Mouse (Mus musculus) neural tube, embryonic 10.5 days (tissue): ENCODE data around the gene Galntl5.
"Not testable (repeated sequence)": the region's sequence is repeated elsewhere in the genome, so short reads cannot be mapped to it uniquely, and the experiment has no call there.

Source experiments
- DNase-seq: peaks from one replicate; pipeline ENCODE4 v3.0.0-alpha.2; 2017; ENCODE audit warnings: low spot score; ENCODE audit errors: extremely low spot score

Galntl5 gene

DNA sequence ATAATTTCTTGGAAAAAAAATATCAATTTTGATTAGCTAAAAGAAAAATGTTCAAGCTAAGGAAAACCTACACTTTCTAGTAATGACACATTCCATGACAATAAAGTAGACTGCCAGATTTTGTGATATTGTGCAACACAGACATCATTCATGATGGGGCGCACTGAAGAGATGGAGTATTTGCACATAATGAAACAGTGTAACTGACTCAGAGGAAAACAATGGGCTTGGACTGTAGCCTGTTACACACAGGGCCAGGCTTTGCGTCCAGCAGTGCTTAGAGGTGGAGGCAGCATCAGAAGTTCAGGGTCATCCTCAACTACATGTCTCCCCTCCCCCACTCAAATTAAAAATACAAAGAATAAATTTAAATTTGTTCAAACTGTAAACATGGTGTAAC lies 9.3 kb downstream of the Galntl5 start:
- DNase-seq, result no peak

DNA sequence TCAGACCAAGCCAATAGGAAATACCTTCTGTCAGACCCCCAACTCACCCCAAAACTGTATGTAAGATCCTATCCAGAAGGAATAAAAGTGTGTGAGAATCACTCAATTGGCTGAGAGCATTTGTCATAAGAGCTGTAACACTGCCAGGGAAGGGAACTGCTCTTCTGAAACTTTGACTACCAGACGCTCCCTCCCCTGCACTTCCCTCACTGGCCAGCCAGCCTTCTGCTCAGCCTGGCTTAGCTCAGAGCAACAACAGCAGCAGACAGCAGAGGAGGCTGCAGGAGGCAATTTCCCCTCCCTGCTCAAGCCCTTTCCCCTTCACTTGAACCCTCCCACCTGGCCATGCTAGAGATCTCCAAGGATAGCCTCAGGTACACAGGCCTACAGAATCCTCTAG lies 30.6 kb downstream of the Galntl5 start:
- no peak for DNase-seq

DNA sequence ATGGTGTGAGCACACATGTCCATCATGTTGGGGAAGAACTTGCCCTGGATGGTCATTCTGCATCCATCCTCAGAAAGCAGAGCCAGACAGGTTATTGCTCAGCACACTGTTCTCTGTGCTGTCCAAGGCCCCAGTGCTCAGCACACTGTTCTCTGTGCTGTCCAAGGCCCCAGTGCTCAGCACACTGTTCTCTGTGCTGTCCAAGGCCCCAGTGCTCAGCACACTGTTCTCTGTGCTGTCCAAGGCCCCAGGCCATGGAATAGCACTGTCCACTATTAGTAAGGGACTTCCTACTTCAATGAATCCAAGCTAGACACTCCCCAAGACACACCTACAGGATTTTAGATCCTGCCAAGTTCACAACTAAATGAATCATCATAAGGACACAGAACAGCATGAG lies 32.0 kb downstream of the Galntl5 start:
- DNase-seq, result not testable (repeated sequence)

DNA sequence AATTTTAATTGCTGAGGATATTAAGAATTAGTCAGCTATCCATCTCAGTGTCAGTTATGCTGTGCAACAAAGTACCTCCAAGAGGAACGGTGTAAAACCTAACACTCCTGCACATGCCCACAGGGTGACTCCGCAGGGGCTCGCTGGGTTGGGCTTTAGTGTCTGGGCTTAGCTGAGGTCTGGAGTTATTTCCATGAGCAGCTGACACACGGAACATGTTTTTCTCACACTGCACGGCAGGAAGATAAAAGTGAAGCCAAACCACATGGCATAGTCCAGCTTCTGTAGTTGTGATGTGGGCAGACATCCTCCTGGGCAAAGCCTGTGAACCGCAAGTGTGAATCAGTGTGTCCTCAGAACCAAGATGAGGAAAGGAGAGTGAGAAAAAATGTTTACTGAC lies 33.7 kb downstream of the Galntl5 start:
- no peak for DNase-seq

DNA sequence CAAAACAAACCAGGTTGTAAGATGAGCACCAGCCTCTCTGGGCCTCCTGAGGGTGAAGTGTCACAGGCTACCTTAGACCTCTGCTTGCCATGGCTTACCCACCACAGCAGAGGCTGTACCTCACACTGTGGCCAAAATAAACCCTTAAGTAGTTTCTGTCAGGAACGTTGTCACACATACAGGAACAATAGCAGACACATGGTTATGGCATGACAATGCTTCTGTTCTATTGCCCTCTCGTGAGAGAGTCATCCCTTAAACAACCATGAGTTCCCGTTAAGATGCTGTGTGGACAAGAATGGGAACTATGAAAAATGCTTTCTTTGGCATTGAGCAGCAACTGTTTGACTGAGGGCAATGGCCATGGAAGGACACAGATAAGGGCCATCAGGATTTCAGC lies 40.3 kb downstream of the Galntl5 start, which contains the start of gene Galnt11:
Galnt11 (plus strand) TSS at position 301 of the 400 bp plus-strand sequence.
- DNase-seq, result no peak

DNA sequence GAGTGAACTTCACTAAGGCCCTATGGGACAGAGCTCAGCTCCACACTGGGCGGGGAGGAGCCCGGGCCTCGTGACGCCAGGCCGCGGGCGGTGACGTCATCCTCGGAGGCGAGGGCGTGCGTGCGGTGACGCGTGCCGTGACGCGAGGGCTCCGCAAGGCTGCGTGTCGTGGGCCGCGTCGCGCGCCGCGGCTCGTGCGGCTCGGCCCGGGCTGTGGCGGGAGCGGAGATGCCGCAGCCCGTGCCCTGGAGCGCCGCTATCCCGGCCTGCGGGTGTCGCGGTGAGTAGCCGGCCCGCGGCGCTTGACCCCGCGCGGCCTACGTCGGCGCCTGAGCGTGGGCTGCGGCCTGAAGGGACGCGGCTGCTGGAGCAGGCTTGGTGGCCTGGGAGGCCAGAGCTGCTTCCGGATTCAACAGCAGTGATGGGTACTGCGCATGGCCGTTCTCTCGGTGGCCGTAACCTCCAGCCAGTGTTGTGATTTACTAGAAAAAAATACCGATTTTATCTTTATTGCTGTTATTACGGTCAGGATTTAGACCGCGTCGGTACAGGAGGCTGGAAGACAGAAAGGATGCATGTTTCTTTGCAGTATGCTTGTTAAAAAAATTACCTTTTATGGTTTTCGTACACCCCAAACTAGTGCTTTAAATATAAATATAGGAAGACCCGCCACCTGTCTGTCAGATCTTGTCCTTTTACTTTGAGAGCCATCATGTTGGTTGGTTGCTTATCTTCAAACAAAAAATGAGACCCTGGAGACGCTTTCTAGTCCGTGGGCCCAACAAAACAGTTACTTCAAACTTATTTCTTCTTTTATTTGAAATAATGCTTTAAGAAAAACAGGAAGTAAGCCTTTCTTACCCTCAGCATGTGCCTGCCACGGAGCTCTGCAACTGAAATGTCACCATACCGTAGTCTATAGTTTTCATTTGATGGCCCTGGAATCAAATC lies 41.8 kb downstream of the Galntl5 start, which contains the start of gene E130116L18Rik:
E130116L18Rik (minus strand) TSS at position 402 of the 951 bp plus-strand sequence.
- DNase-seq, result peak; percentile 91

DNA sequence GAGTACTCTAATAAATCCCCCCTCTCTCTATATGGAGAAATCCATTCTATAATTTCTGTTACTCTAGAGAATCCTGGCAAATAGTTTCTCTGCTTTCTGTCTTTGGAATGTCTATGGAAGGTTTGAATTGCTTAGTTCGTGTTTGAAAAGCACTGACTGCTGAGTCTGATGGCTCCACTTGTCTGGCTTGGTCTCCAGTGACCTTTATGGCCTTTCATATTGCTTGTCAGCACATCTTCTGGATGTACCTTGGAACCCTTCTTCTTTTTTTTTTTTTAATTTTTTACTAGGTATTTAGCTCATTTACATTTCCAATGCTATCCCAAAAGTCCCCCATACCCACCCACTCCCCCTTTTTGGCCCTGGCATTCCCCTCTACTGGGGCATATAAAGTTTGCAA lies 43.1 kb downstream of the Galntl5 start:
- DNase-seq, result not testable (repeated sequence)

DNA sequence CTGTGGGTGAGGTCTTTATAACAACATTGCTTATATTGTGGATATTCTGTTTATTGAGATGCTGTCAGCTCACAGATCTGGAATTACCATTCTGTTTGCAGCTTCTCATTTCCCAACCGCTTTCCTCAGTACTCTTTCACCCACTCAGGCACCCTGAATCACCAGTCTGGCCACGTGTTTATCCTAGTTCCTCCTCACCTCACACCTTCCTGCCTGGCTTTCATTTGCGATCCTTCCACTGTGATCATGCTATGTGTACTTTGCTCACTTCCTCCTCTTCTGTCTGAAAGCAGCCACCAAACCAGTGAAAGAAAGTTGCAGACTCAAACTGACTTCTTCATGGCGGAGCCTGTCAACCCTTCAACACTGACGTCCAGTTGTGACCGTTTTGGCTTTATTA lies 61.8 kb downstream of the Galntl5 start:
- DNase-seq, result no peak

DNA sequence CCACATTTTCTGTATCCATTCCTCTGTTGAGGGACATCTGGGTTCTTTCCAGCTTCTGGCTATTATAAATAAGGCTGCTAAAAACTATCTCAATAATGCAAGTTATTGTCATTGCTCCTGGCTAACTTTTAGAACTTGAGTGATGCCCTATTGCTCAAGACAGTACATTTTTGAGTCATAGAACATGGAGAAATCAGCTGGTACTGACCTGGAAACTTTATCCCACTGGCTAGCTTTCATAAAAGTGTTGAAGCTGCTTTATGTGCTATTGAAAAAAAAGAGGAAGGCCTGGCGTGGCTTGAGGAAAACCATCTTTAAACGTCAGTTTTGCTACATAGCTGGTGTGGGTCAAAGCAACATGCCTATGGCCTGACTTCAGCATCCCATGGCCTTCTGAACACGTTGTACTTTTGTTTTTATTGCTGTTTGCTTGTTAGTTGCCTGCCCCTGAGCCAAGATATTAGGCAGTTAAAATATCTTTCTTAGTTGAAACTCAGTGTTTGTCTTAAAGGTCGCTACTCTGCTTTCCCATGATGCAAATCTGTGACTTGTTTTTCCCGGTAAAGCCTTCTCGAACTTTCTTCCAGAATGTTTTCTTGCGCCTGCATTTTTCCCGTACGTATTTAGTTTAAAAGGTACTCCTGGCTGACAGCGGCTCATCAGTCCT lies 64.7 kb downstream of the Galntl5 start:
- no peak for DNase-seq

DNA sequence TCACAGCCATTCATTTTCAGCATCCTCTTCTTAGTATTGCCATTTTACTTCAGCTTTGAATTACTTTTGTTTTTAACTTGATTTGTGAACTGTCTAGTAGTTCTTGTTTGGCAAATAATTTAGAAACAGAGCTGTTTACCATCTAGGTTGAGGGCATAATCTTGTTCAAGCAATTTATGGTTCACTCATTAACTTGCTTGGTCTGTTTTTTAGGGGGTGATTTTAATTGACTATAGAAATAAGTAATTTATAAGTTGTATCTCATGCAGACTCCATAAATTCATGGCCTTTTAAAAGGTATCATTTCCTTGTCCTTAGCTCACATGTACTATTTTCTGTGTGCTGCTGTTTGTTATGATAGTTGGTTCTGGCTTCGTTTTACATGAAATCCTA lies 65.2 kb downstream of the Galntl5 start:
- no peak for DNase-seq

DNA sequence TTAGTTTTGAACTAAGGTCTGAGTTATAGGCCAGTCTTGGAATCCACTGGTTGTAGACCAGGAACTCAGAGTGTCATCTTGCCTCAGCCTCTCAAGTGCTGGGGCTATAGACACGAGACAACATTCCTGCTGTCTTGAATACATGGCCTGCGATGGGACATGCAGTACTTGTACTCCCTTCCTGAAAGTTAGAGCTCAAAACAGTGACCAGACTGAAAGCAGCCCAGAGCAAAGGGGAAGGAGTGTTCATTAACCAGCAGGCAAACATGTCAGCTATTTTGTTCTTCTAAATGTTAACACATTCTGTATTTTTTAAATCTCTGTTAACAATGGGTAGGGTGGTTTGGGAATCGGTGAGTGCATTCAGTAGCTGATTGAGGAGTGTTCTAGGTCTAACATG lies 65.8 kb downstream of the Galntl5 start:
- DNase-seq, result no peak

DNA sequence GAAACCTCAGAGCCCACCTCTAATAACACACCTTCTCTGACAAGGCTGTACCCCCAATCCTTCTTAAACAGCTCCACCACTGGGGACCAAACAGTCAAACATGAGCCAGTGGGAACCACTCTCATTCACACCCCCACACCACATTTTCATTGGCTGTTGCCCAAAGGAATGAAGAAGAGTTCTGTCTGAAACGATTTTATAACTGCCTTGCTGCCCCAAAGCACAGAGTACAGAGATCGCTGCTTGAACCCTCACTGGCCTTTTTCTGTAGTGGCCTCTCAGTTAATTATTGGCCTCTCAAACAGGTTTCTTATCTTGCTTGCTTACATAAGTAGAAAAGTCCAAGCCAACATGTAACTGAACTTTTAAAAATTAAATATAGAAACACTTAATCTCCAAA lies 71.2 kb downstream of the Galntl5 start:
- DNase-seq, result no peak

DNA sequence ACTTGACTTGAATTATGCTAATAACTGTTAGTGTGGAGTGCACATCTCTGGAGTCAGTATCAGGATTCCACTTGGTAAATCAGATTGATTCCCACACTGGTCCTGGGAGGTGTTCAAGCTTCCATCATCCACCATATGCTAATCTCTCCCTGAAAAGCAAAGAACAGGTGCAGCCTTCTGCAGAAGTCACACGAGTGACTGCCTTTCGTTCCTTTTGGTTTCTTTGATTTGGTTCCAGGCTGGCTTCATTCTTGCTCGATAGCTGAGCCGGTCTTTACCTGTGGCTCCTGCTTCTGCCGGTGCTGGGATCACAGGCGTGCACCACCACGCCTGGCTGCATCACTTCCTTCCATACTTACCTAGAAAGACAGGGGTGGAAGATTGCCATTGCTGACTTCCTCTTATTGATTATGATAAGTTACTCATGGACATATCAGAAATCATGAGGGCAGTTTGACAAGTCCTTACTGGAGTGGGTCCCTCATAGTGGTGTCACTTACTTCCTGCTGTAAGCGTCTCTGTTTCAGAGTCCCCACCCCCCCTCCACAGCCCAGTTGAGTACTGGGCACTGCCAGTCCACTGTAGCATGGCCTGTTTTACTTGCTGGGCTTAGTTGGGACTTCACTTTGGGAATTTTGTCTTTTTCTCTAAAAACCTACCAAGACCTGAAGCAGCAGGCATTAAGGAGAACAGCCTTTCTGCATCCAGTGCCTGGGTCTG lies 71.7 kb downstream of the Galntl5 start:
- DNase-seq, result no peak

DNA sequence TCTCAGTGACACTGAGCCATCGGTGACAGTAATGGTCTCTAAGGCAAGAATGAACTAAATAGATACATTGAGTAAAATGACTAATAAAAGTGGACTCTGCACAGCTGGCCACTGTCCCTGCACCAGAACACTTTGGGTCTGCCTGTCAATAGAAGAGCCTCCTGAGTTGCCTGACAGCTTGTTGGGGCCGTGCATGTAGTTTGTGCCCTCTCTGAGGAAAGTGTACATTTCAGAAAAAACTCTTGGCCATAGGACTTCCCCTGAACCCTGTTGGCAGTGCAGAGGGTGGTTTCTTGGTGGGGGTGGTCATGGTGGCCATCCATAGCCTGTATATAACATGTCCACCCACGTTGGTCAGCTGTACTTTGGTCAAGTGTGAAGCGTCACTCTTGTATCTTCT lies 73.2 kb downstream of the Galntl5 start:
- DNase-seq, result no peak

DNA sequence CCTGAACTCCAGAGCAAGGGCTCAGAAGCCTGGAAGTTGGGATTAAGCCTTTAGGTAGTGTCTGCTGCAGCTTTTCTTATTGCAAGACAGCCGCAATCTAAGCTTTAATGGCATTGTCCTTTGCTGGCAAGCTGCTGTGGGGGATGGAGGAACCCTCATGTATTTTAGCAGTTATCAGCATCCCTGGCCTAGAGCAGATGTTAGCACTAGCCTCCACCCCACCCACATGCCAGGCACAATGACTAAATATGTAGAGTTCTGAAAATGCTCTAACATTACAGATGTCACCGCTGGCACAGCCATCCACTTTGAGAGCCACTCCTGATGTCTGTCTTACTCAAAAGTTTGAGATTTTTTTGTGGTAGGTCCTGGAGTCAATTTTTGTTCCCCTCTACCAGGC lies 75.4 kb downstream of the Galntl5 start:
- DNase-seq, result no peak

DNA sequence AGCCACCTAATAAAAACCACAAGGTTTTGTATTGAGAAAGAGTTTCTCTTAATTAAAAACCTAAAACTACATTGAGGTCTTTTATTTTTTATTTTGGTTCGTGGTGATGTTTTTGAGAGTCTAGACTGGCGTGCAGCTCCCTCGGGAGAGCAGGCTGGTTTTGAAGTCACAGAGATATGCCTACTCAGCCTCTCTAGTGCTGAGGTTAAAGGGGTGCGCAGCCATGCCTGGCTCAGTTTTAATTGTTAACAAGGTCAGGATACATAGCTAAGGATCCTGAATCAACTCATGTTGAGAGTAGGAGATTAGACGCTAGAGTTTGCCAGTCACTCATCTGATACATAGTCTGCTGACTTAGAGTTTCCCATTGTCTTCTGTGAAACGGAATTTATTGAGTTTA lies 80.2 kb downstream of the Galntl5 start:
- DNase-seq, result no peak

DNA sequence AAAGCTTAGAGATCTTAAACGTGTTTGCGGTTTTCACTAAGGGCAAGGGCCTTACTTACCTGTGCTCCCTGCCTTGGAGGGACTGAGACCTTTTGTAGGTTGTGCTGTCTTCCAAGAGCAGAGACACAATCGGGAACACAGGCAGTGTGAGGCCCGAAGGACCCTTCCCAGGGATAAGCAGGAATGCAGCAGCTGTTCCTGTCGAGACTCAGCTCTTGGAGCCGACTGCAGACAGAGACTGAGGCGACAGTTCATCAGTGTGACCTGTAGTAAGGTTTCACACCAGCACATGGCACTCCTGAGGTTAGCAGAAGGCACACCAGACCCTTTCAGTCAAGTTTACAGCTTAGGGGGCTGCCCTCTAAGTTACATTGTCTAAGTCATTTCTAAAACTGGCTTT lies 81.0 kb downstream of the Galntl5 start:
- no peak for DNase-seq

DNA sequence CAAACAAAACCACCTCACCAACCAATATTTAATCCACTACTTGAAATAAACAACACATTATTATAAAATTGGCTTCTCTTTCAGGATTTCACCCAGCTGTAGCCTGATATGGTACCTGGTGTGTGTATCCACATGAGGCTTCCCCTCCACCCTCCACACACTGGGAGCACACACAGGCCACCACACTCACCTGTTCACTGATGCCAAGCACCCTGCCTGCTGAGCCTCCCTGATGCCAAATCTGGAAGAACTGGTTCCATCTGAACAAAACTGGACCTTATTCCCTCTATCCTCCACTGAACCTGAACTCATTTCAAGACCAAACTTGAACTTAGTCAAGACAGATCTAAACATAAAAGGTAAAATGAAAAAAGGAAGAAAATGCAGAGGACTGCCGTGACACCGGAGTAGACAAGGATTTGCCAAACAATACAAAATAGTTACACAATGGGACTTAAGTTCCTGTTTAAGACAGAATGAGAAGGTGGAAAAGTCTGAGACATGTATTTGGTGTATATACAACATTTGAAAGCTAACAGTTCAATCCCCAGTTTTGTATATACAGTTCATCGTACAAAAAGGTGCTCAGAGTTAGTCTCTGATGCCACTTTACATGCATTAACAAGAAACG lies 87.1 kb downstream of the Galntl5 start:
- DNase-seq, result no peak
